Mouse (Mus musculus) neutrophil, adult 65 days (primary cell): ENCODE data around the gene Gpd1. TPM values are rescaled to one million over a fixed set of nuclear protein-coding genes. Genes with fewer than 3 reads are reported as not detected.

ENCODE experiments used
- total RNA-seq: library from RNA; stranded (reverse); gene quantifications from 2 replicates; pipeline ENCODE4 v1.2.4, GENCODE M21; 2023

The Gpd1 gene
- total RNA-seq = 0.18 and 0.22 TPM in 2 replicates

DNA sequence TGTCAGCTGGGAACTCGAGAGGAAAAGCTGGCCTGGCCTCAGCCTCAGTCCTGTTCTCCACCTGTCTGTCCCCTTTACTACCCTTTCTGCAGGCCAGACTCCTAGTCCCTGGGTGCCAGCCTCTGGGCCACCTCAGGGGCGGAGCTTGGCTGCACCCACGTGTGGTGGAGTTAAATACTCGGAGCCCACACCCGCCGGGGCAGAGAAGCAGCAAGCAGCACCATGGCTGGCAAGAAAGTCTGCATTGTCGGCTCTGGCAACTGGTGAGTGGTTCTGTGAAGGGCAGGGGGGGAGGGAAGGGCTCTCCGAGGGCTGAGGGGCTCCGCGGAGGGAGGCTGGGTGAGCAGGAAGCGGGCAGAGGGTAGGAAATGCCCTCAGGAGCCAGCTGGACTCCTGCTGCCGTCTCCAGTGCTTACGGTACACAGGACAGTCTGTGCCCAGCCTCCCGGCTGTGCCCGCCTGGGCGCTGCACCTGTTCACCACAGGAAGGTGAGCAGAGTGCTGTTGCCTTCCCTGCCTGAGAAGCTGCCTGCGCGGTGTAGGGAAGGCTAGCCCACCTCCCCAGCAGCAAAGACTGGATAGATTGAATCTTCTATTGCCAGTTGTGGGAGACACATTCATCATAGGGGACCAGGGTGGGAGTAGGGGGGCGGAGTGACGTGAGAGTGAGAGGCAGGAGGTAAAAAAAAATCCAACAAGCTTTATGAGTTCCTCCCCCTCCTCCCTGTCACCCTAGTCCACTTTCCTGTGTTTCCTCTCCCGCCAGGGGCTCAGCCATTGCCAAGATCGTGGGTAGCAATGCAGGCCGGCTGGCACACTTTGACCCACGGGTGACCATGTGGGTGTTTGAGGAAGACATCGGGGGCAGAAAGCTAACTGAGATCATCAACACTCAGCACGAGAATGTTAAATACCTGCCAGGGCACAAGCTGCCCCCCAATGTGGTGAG, at the start of gene Gpd1:
Gpd1 (plus strand) TSS at position 130 of the 949 bp plus-strand sequence.

DNA sequence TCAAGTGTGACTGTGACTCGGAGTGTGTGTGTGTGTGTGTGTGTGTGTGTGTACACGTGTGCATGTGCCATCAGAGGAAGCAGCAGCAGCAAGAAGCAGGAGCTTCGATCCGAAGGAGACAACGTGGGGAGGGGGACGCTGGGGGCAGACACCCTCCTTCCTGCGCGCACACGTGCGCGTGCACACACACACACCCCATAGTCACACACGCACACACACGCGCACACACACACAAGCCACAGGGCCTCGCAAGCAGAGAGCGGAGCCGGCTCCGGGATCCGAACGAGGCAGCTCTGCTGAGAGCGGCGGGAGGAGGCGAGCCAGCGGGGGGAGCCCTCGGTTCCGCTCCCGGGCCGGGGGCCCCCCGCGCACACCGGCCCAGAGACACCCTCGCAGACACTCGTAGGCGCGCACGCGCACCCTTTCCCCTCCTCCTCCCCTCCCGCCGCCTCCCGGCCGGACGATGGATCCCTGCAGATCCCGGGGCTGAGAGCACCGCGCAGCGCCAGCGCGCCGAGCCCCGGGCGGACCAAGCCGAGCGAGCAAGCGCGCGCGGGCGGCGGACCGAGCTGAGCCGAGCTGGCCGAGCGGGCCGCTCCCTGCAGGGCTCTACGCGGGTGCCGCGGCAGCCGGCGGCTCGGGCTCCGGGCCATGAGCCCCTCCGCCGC, 47.0 kb upstream of the Gpd1 start, which contains the start of gene Asic1:
Asic1 (plus strand) TSS at position 215 of the 668 bp plus-strand sequence.

DNA sequence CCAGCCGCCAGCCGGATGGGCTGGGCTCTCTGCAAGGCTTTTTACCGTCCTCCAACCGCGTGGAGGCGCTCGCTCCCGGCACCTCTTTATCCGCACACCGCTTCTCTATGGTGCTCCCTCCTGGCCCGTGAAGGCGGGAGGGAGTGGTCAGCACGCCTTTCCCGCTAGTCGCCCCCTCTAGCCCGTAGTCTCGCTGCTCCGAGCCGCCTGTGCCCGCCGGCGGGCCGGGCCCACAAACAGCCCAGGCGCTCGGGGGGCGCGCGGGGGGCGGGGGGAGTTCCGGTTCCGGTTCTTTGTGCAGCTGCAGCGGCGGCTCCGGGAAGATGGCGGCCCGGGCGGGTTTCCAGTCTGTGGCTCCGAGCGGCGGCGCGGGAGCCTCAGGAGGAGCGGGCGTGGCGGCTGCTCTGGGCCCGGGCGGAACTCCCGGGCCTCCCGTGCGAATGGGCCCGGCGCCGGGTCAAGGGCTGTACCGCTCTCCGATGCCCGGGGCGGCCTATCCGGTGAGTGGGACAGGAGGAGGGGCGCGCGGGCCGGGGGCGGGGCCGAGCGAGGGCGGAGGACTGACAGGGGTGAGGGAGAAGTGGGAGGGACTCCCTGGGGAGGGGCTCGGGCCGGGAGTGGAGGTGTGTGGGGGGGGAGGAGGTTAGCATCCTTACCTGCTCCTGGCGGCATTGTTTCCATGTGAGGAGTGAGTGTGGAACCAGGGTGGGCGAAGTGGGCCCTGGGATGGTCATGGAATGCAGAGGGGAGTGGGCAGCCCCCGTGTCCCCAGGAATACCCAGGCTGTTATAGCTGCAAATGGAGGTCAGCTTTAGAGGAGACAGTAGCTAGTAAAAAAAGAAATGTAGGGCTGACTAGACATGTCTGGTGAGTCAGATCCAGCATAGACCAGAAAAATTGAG, 15.1 kb upstream of the Gpd1 start, which contains the start of gene Smarcd1:
Smarcd1 (plus strand) TSS at position 131 of the 902 bp plus-strand sequence.

DNA sequence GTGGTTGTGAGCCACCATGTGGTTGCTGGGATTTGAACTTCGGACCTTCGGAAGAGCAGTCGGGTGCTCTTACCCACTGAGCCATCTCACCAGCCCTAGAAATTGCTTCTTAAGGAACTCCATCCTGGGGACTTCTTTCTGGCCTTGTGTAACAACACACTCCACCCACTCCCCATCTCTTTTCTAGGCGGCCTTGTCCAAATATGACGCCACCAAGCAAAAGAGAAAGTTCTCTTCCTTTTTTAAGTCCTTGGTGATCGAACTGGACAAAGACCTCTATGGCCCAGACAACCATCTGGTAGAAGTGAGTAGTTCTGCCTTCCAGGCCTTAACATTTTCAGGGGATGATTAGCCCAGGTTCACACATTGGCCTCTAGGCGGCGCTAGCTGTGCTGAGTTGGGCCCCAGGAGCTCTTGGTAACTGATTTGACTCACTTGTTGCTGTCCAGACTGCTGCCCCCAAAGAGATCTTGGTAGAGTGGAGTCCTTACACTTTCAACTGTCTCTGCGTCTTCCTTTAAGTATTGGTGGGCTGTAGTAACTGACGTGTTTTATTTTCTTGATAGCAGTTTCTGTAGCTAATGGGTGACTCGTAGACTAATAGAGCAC, 11.8 kb upstream of the Gpd1 start, which contains the start of gene Gm17349:
Gm17349 (minus strand) TSS at position 51 of the 609 bp plus-strand sequence.

DNA sequence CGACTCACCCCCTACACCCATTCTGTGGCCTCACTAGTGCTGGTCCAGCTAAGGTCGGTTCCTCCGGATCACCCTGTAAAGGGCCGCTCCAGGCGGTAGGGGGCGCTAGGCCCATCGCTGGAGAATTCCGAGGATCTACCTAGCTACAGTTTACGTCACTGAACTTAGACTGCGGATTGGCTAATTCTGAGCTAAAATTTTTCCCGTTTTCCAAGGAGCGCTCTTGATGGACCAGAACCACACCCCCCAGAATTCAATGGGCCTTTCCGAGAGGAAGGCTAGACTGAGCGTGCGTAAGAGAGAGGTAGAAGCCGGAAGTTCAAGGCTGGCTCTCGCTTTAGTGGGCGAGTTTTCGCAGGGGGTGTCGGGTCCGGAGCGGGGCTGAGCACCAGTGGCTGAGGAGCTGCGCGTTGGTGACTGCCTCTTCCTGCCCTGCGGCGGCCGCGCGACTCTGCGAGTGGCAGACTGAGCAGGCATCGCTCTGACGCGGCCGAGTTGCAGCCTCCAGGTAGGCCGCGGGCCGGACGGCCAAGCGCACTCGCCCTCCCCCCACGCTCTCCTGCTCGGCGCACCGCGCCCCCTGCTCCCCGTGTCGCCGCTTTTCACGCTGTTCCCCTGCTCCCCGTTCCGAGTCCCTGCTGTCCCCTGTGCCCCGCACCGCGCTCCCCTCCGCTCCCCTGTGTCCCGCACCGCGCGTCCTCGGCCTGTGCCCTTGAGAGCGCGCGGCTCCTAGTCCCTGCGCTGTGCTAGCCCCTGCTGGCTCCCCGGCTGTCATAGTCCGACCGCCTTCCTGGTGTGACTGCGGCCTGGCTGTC, 8.2 kb downstream of the Gpd1 start, which contains the start of gene Cox14:
Cox14 (plus strand) TSS at position 278 of the 815 bp plus-strand sequence.

DNA sequence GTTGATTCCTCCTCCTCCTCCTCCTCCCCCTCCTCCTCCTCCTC, 55.4 kb downstream of the Gpd1 start, which contains the start of gene Cers5:
Cers5 (minus strand) TSS at position 5 of the 44 bp plus-strand sequence.

Other genes starting within 250 kb of the Gpd1 start
- 4.1 and 4.9 TPM in 2 replicates for gene Bcdin3d, start 242.8 kb upstream of the Gpd1 start, total RNA-seq
- 0.60 and 0.79 TPM in 2 replicates for gene Faim2, start 189.3 kb upstream of the Gpd1 start, total RNA-seq
- not detected in 2 replicates for gene Aqp2, start 138.5 kb upstream of the Gpd1 start, total RNA-seq
- not detected in 2 replicates for gene Aqp5, start 126.7 kb upstream of the Gpd1 start, total RNA-seq
- not detected in 2 replicates for gene Aqp6, start 116.1 kb upstream of the Gpd1 start, total RNA-seq
- gene Racgap1, start 65.9 kb upstream of the Gpd1 start, total RNA-seq = 68.7 and 70.9 TPM in 2 replicates
- 0.28 TPM in 1 of 2 replicates, not detected in the other for gene Asic1, start 47.1 kb upstream of the Gpd1 start, total RNA-seq
- 18.8 and 19.3 TPM in 2 replicates for gene Smarcd1, start 15.4 kb upstream of the Gpd1 start, total RNA-seq
- 2.2 and 3.7 TPM in 2 replicates for gene Gm17349, start 12.0 kb upstream of the Gpd1 start, total RNA-seq
- gene Cox14, start 8.1 kb downstream of the Gpd1 start, total RNA-seq = 35.1 and 44.7 TPM in 2 replicates
- 25.3 and 30.6 TPM in 2 replicates for gene Cers5, start 55.4 kb downstream of the Gpd1 start, total RNA-seq
- gene Lima1, start 157.9 kb downstream of the Gpd1 start, total RNA-seq = 11.1 and 13.3 TPM in 2 replicates
- not detected in 2 replicates for gene Fam186a, start 249.5 kb downstream of the Gpd1 start, total RNA-seq